Mouse (Mus musculus) hindbrain, embryonic 16.5 days (tissue): ENCODE results near the gene Ankrd2. TPM values are rescaled to one million over a fixed set of nuclear protein-coding genes. Genes with fewer than 3 reads are reported as not detected.
A peak's percentile ranks its signal among the peaks of the same experiment; 100 is the strongest.

Experiments
- ATAC-seq: fragments of 200-750 bp; cut with Nextera tagmentation; 2 replicates; pipeline ENCODE4 v1.8.0; 2017; ENCODE audit warnings: moderate TSS enrichment, moderate library complexity
- H3K27ac ChIP-seq: fragments of 300-500 bp; sonication (generic); 2 replicates; pipeline ENCODE4 v1.5.1; 2014; ENCODE audit warnings: low read depth, mild to moderate bottlenecking, control low read depth, low read length, moderate library complexity
- H3K27me3 ChIP-seq: fragments of 300-500 bp; sonication (generic); replicated peaks from 2 replicates; pipeline ENCODE4 v1.6.1; 2014; ENCODE audit warnings: low read length; ENCODE audit not compliant: control insufficient read depth, insufficient read depth
- H3K36me3 ChIP-seq: fragments of 300-500 bp; sonication (generic); 2 replicates; pipeline ENCODE4 v1.6.1; 2014; ENCODE audit warnings: mild to moderate bottlenecking, low read length, moderate library complexity, mixed read lengths; ENCODE audit not compliant: control insufficient read depth, insufficient read depth
- H3K4me1 ChIP-seq: fragments of 300-500 bp; sonication (generic); 2 replicates; pipeline ENCODE4 v1.6.1; 2014; ENCODE audit warnings: low read depth, low read length; ENCODE audit not compliant: control insufficient read depth, insufficient read depth
- H3K4me2 ChIP-seq: fragments of 300-500 bp; sonication (generic); 2 replicates; pipeline ENCODE4 v1.6.1; 2014; ENCODE audit warnings: mild to moderate bottlenecking, low read length, control low read depth, moderate library complexity
- H3K4me3 ChIP-seq: fragments of 300-500 bp; sonication (generic); 2 replicates; pipeline ENCODE4 v1.5.1; 2014; ENCODE audit warnings: mild to moderate bottlenecking, low read length, control low read depth, moderate library complexity
- H3K9ac ChIP-seq: fragments of 300-500 bp; sonication (generic); 2 replicates; pipeline ENCODE4 v1.6.1; 2014; ENCODE audit warnings: low read depth, mild to moderate bottlenecking, control low read depth, low read length, moderate library complexity
- H3K9me3 ChIP-seq: fragments of 300-500 bp; sonication (generic); 2 replicates; pipeline ENCODE4 v1.6.1; 2014; ENCODE audit warnings: mild to moderate bottlenecking, low read length, moderate library complexity; ENCODE audit not compliant: control insufficient read depth
- WGBS: fragments of 180-500 bp; shearing (Covaris S2); extraction: QIAGEN DNeasy Blood & Tissue Kit; methylation state at CpG from one replicate; pipeline ENCODE4 v1.1.7; 2014; 5-methylcytosine and 5-hydroxymethylcytosine counted together
- polyA plus RNA-seq: library from polyadenylated mRNA; unstranded; fragments of >200 nt; fragmentation: Nextera tagmentation; extraction: Ambion mirVana; gene quantifications from 2 replicates; pipeline ENCODE4 v1.2.1, GENCODE M21; 2015

Ankrd2 gene
- polyA plus RNA-seq, 1 experiment from 2014 or later: 1.1 TPM

- Histone ChIP-seq H3K4me2 (no peak overlapping the region), H3K4me3 (no peak overlapping the region), H3K9ac (no peak overlapping the region), H3K27me3 (no peaks in the 10 kb centered on the region), H3K4me1 (peaks cover 5% of the 10 kb centered on the region), H3K9me3 (no peaks in the 10 kb centered on the region), H3K27ac (no peak overlapping the region; the same call in 1 of the 2 replicates), H3K36me3 (no peaks in the 10 kb centered on the region)
- no peak for ATAC-seq
- 58% methylated on average over 10 of the region's 10 CpGs for WGBS
Observed at GRCm38 (mm10) chr19:42021681-42022541, 13.9 kb upstream of the Ankrd2 start.

GRCm38 (mm10) chr19:42022542-42022848 is 13.3 kb upstream of the Ankrd2 start:
- Histone ChIP-seq H3K9me3 (no peaks in the 10 kb centered on the region), H3K27ac (no peak overlapping the region), H3K36me3 (no peaks in the 10 kb centered on the region), H3K4me1 (no peaks in the 10 kb centered on the region; the same call in 1 of the 2 replicates), H3K27me3 (no peaks in the 10 kb centered on the region), H3K9ac (no peak overlapping the region), H3K4me3 (no peak overlapping the region), H3K4me2 (no peak overlapping the region)
- WGBS: 57% methylated on average over 2 of the region's 2 CpGs
- ATAC-seq: no peak

GRCm38 (mm10) chr19:42026158-42026557 is 9.6 kb upstream of the Ankrd2 start:
- ATAC-seq: peak; percentile 76
- WGBS: 10% methylated on average over 5 of the region's 5 CpGs
- H3K4me2 ChIP-seq: no peak overlapping the region
- H3K9me3 ChIP-seq: no peaks in the 10 kb centered on the region
- no peaks in the 10 kb centered on the region for H3K27me3 ChIP-seq
- no peak overlapping the region for H3K4me3 ChIP-seq
- H3K9ac ChIP-seq: no peak overlapping the region
- no peaks in the 10 kb centered on the region for H3K36me3 ChIP-seq
- H3K4me1 ChIP-seq: no peaks in the 10 kb centered on the region
- H3K27ac ChIP-seq: no peak overlapping the region

GRCm38 (mm10) chr19:42031112-42031511 is 4.7 kb upstream of the Ankrd2 start:
- Histone ChIP-seq H3K4me2 (no peak overlapping the region), H3K4me1 (peaks cover 5% of the 10 kb centered on the region), H3K4me3 (no peak overlapping the region), H3K27me3 (no peaks in the 10 kb centered on the region), H3K27ac (no peak overlapping the region), H3K9ac (no peak overlapping the region), H3K9me3 (no peaks in the 10 kb centered on the region), H3K36me3 (no peaks in the 10 kb centered on the region)
- 87% methylated on average over 5 of the region's 5 CpGs for WGBS
- no peak for ATAC-seq

- no peaks in the 10 kb centered on the region for H3K9me3 ChIP-seq
- no peak for ATAC-seq
- H3K27ac ChIP-seq: no peak overlapping the region
- H3K27me3 ChIP-seq: no peaks in the 10 kb centered on the region
- no peak overlapping the region for H3K4me3 ChIP-seq
- WGBS: 80% methylated on average over 14 of the region's 14 CpGs
- H3K4me2 ChIP-seq: no peak overlapping the region
- peaks cover 5% of the 10 kb centered on the region for H3K4me1 ChIP-seq
- no peaks in the 10 kb centered on the region for H3K36me3 ChIP-seq
- H3K9ac ChIP-seq: no peak overlapping the region
Observed at GRCm38 (mm10) chr19:42033611-42034010, 2.2 kb upstream of the Ankrd2 start.

GRCm38 (mm10) chr19:42034146-42034775 is 1.5 kb upstream of the Ankrd2 start:
- Histone ChIP-seq H3K27ac (no peak overlapping the region), H3K36me3 (no peaks in the 10 kb centered on the region), H3K4me2 (no peak overlapping the region), H3K4me3 (no peak overlapping the region), H3K9ac (peak overlapping the region; percentile 22; the same call in 1 of the 2 replicates), H3K9me3 (no peaks in the 10 kb centered on the region), H3K4me1 (peaks cover 5% of the 10 kb centered on the region), H3K27me3 (no peaks in the 10 kb centered on the region)
- WGBS: 60% methylated on average over 9 of the region's 9 CpGs
- no peak for ATAC-seq

- peak; percentile 39; the same call in 1 of the 2 replicates for ATAC-seq
- Histone ChIP-seq H3K9ac (no peak overlapping the region), H3K4me2 (no peak overlapping the region), H3K27me3 (no peaks in the 10 kb centered on the region), H3K4me3 (no peak overlapping the region), H3K36me3 (no peaks in the 10 kb centered on the region), H3K27ac (no peak overlapping the region), H3K9me3 (no peaks in the 10 kb centered on the region), H3K4me1 (peaks cover 5% of the 10 kb centered on the region)
- WGBS: 59% methylated on average over 11 of the region's 11 CpGs
Observed at GRCm38 (mm10) chr19:42034881-42035455, 832 bp upstream of the Ankrd2 start.

- H3K36me3 ChIP-seq: no peaks in the 10 kb centered on the region
- no peaks in the 10 kb centered on the region for H3K27me3 ChIP-seq
- WGBS: 60% methylated on average over 3 of the region's 3 CpGs
Observed at GRCm38 (mm10) chr19:42036357-42036756, 557 bp downstream of the Ankrd2 start.

GRCm38 (mm10) chr19:42037167-42037702 is 1.4 kb downstream of the Ankrd2 start:
- 77% methylated on average over 11 of the region's 11 CpGs for WGBS
- Histone ChIP-seq H3K36me3 (no peaks in the 10 kb centered on the region), H3K4me1 (peaks cover 5% of the 10 kb centered on the region), H3K27ac (no peak overlapping the region), H3K9me3 (no peaks in the 10 kb centered on the region), H3K4me3 (no peak overlapping the region), H3K4me2 (no peak overlapping the region), H3K27me3 (no peaks in the 10 kb centered on the region), H3K9ac (no peak overlapping the region)
- no peak for ATAC-seq

More at GRCm38 (mm10) chr19:42036357-42036756, 557 bp downstream of the Ankrd2 start:
- Histone ChIP-seq H3K9me3 (no peaks in the 10 kb centered on the region), H3K4me2 (no peak overlapping the region), H3K4me1 (peaks cover 5% of the 10 kb centered on the region), H3K9ac (no peak overlapping the region), H3K27ac (no peak overlapping the region), H3K4me3 (no peak overlapping the region)
- ATAC-seq: no peak
